Comparison of ENCODE assay signal across 44 mouse cellular contexts in the genomic region with DNA sequence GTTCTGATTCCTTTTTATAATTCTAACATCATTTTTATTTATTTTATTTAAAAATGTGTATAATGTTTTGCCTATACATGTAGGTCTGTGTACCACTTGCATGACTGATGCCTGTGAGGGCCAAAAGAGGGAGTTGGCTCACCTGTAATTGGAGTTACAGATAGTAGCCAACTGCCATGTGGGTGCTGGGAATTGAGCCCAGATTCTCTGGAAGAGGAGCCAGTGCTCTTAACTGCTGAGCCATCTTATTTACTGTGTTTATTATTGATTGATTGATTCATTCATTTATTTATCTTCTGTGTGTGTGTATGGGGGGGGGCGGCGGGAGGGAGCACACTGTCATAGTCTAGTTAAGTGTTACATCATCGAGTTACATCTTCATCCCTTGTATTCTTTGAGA. TPM values are rescaled to one million over a fixed set of nuclear protein-coding genes. Genes with fewer than 3 reads are reported as not detected.
"Had no signal": no experiment of that assay in that cellular context is flagged by ENCODE, and none has a peak within 500 bp of the region (broad histone marks: within the 10 kb centered on the region; RNA-seq: fewer than 3 reads in every experiment).

No protein-coding gene starts in this region.

- H3K27ac ChIP-seq: limb, embryonic 10.5 days; limb, embryonic 12.5 days; limb, embryonic 13.5 days; limb, embryonic 15.5 days; liver, embryonic 12.5 days; liver, embryonic 13.5 days; liver, embryonic 14.5 days; liver, embryonic 15.5 days; lung, embryonic 15.5 days; macrophage; midbrain, embryonic 10.5 days; midbrain, embryonic 12.5 days; midbrain, embryonic 13.5 days; midbrain, embryonic 15.5 days; neural tube, embryonic 12.5 days; neural tube, embryonic 13.5 days had no signal

- H3K27me3 ChIP-seq: limb, embryonic 12.5 days; limb, embryonic 13.5 days; limb, embryonic 15.5 days; liver, embryonic 12.5 days; liver, embryonic 13.5 days; liver, embryonic 15.5 days; lung, embryonic 15.5 days; megakaryocyte, embryonic 14.5 days; midbrain, embryonic 12.5 days; midbrain, embryonic 13.5 days; midbrain, embryonic 15.5 days; neural tube, embryonic 12.5 days; neural tube, embryonic 13.5 days had no signal

- ATAC-seq: liver, embryonic 12.5 days; liver, postnatal 0 days; lung, postnatal 0 days; midbrain, embryonic 13.5 days; midbrain, embryonic 15.5 days; midbrain, embryonic 16.5 days had no signal

- DNase-seq: left cerebral cortex, postnatal 4 days; liver, embryonic 13.5 days; liver, postnatal 0 days; lung, adult 18-20 months; lung, adult 2 months; lung, embryonic 14.5 days; lung, postnatal 10 days; lung, postnatal 14 days; lung, postnatal 36 days; lung, postnatal 4 days; midbrain, embryonic 14.5 days had no signal

- H3K9ac ChIP-seq: limb, embryonic 12.5 days; limb, embryonic 13.5 days; limb, embryonic 15.5 days; liver, embryonic 12.5 days; liver, embryonic 13.5 days; liver, embryonic 14.5 days; liver, embryonic 15.5 days; liver, postnatal 0 days; lung, embryonic 14.5 days; lung, embryonic 15.5 days; midbrain, embryonic 12.5 days; midbrain, embryonic 13.5 days; midbrain, embryonic 15.5 days; neural tube, embryonic 12.5 days; neural tube, embryonic 13.5 days had no signal

- H3K9me3 ChIP-seq: limb, embryonic 10.5 days; limb, embryonic 12.5 days; limb, embryonic 13.5 days; limb, embryonic 15.5 days; liver, embryonic 12.5 days; liver, embryonic 13.5 days; liver, embryonic 15.5 days; lung, embryonic 15.5 days; megakaryocyte, embryonic 14.5 days; midbrain, embryonic 10.5 days; midbrain, embryonic 12.5 days; midbrain, embryonic 13.5 days; midbrain, embryonic 15.5 days; neural tube, embryonic 12.5 days; neural tube, embryonic 13.5 days had no signal

- H3K4me2 ChIP-seq: limb, embryonic 12.5 days; limb, embryonic 13.5 days; limb, embryonic 15.5 days; liver, embryonic 11.5 days; liver, embryonic 12.5 days; liver, embryonic 13.5 days; liver, embryonic 15.5 days; lung, embryonic 14.5 days; lung, embryonic 15.5 days; midbrain, embryonic 11.5 days; midbrain, embryonic 12.5 days; midbrain, embryonic 13.5 days; midbrain, embryonic 15.5 days; neural tube, embryonic 12.5 days; neural tube, embryonic 13.5 days had no signal

- H3K4me3 ChIP-seq: limb, embryonic 10.5 days; limb, embryonic 12.5 days; limb, embryonic 13.5 days; limb, embryonic 15.5 days; liver, embryonic 12.5 days; liver, embryonic 13.5 days; liver, embryonic 15.5 days; lung, embryonic 15.5 days; megakaryocyte, embryonic 14.5 days; midbrain, embryonic 10.5 days; midbrain, embryonic 12.5 days; midbrain, embryonic 13.5 days; midbrain, embryonic 15.5 days; myocyte; neural tube, embryonic 12.5 days; neural tube, embryonic 13.5 days had no signal

- H3K4me1 ChIP-seq: limb, embryonic 10.5 days; limb, embryonic 12.5 days; limb, embryonic 13.5 days; limb, embryonic 15.5 days; liver, embryonic 12.5 days; liver, embryonic 13.5 days; liver, embryonic 15.5 days; lung, embryonic 15.5 days; midbrain, embryonic 10.5 days; midbrain, embryonic 12.5 days; midbrain, embryonic 13.5 days; midbrain, embryonic 15.5 days; neural tube, embryonic 12.5 days; neural tube, embryonic 13.5 days had no signal

RNA-seq across cellular contexts. Expression of a gene that starts 34.5 kb away (rescaled TPM):
- total RNA-seq: left cerebral cortex, postnatal 10 days; left cerebral cortex, postnatal 14 days; left cerebral cortex, postnatal 25 days; left cerebral cortex, postnatal 36 days; left cerebral cortex, postnatal 4 days; megakaryocyte progenitor cell, adult 5-6 weeks; megakaryocyte, adult 5-6 weeks; megakaryocyte-erythroid progenitor cell, adult 5-6 weeks; midbrain, postnatal 0 days; monocyte, adult 5-6 weeks had no signal
- polyA plus RNA-seq: limb, embryonic 12.5 days; limb, embryonic 13.5 days; limb, embryonic 14.5 days; limb, embryonic 15.5 days; lung, adult 2 months; lung, embryonic 14.5 days; lung, embryonic 16.5 days; lung, postnatal 0 days; macrophage; midbrain, embryonic 10.5 days; midbrain, embryonic 11.5 days; midbrain, embryonic 12.5 days; midbrain, embryonic 13.5 days; midbrain, embryonic 14.5 days; midbrain, embryonic 15.5 days; midbrain, embryonic 16.5 days; midbrain, postnatal 0 days; myocyte; neural tube, embryonic 11.5 days; neural tube, embryonic 12.5 days; neural tube, embryonic 13.5 days had no signal

RNA-seq across cellular contexts. Expression of a gene that starts 50.5 kb away (rescaled TPM):
- total RNA-seq: left cerebral cortex, postnatal 4 days; megakaryocyte-erythroid progenitor cell, adult 5-6 weeks; midbrain, postnatal 0 days; monocyte, adult 5-6 weeks had no signal
- polyA plus RNA-seq: limb, embryonic 14.5 days; lung, embryonic 15.5 days; lung, embryonic 16.5 days; lung, postnatal 0 days; macrophage; midbrain, embryonic 11.5 days; midbrain, embryonic 12.5 days; midbrain, embryonic 13.5 days; midbrain, postnatal 0 days; neural tube, embryonic 11.5 days; neural tube, embryonic 12.5 days; neural tube, embryonic 13.5 days had no signal
